Mouse (Mus musculus) spleen, adult 18-20 months (tissue): ENCODE results near the gene Otogl.
"Not testable (repeated sequence)": the region's sequence is repeated elsewhere in the genome, so short reads cannot be mapped to it uniquely, and the experiment has no call there.

Source experiments
- DNase-seq, 2 experiments: peaks; one replicate each; pipeline ENCODE4 v3.0.0; 2022; ENCODE audit warnings: mixed read lengths in 2 of 2

Gene Otogl

DNA sequence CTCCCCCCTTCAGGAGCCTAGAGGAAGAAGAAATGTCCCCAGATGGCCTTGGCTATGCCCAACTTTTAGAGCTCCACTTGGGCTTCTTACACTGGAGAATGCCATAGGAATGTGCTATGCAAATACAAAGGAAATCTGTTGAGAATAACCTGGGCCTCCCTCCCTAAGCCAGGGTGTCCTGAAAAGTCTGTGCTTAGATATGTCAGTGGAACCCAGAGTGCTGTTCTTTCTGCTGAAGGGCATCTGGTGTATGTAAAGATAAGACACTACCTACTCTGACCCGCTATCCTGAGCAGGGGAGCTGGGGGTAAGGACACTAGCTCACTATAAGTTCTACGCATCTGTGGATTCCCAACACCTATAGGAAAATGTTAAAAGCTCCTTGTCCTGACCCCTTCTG is 106.7 kb downstream of the Otogl start:
- no peak for DNase-seq

DNA sequence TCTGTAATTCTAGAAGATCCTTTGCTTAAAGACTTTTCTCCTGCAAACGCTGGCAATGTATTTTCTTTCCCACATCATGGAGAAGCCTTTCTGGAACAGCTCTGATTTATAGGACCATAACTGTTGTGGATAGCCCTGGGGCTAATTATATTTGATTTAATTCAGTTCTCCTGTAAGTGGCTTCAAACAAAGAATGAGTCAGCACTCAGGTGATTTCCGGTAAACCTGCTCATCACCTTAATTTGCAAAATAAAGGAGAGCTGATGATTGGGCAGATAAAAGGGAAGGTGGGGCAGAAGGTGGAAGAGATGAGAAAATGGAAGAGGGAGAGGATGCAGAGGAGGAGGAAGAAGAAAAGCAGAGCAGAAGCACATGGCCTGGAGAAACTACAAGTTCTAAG is 107.6 kb downstream of the Otogl start:
- DNase-seq = not testable (repeated sequence)

- DNase-seq = peak in 1 of 2 experiments; percentile 17
These were observed 112.1 kb downstream of the Otogl start for GRCm38 (mm10) chr10:107799671-107800353.

DNA sequence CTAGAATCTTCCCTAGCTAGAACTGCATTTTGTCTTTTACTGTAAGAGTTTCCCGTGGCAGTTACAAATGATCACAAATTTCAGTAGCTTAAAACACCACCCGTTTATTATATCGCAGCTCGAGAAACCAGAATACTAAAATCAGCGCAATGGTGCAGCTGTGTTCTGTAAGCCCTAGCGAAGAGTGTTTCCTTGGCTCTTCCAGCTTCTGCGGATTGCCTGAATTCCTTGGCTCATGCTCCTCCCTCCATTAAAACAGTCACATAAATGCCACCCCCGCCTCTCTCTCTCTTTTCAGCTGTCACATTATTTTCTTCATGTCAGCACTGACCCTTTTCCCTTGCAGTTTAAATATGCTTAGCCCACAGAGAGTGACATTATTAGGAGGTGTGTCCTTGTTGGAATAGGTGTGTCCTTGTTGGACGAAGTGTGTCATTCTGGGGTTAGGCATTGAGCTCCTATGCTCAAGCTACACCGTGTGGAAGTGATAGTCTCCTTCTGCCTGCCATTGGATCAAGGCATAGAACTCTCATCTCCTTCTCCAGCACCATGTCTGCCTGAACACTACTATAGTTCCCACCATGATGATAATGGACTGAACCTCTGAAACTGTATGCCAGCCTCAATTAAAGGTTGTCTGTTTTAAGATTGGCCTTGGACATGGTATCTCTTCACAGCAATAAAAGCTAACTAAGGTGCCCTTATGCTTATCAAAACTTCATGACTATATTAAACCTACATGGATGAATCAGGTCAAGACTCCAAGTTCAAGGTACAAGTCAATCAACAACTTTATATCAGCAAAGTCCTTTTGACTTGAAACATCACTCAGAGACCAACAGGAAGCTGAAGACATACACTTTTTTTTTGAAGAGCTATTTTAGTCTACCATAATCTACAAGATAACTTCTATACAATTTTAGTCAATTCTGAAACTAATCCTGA is 116.8 kb downstream of the Otogl start:
- no peak for DNase-seq

GRCm38 (mm10) chr10:107792491-107792890 is 119.4 kb downstream of the Otogl start:
- no peak for DNase-seq

- DNase-seq = no peak
These were observed 132.4 kb downstream of the Otogl start for GRCm38 (mm10) chr10:107779548-107779947.

DNA sequence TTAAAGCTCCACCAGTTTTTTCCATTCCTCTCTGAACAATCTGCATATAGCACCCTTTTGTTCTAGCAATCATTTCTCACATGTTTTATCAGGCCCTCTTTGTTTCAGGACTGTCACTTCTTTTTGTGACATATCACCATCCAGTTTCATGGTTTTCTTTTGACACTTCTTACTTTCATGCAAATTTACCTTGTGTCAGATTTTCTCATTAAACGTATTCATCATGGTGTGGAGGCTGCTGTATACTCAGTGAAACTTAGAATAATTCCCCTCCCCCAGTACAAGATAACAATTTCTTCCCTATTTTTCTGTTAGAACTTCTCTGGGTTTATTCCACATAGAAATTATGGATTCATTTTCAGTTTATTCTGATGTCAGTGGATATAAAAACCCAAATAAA is 152.3 kb downstream of the Otogl start:
- DNase-seq = no peak

- DNase-seq = no peak
These were observed 158.5 kb downstream of the Otogl start for GRCm38 (mm10) chr10:107753471-107753870.

DNA sequence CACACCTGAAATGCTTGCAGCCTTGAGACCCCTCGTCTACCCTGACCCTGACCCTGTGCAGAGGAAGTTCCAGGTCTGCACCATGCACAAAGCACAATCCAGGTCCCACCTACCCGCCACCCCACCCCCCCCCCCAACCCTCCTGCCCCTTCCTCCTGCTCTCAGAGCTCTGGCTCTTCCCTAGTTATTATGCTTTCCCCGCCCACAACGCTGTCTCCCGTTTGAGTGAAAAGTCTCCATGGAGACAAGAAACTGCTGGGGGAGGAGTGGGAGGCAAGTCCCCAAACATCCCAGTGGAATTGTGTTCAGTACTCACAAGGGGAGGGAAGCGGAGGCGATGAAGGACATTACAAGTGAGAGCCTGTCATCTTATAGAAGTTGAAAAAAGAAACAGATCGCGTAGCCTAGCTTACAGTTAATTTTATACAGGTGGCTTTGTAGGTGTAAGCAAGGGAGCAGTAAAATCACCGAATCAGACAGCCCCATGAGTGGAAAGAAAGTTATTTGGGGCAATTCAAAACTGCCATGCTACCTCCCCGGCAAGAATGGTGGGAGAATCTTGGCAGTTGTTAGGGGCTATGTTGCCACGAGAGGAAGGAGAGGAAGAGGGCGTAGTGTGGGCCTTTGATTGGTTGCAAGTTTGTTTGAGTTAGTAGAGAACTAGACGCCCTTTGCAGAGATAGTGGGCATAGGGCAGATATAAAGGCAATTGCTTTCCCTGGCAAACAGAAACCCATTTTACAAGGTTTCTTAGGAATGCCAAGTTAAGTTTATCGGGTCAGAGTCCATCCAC is 159.4 kb downstream of the Otogl start:
- no peak for DNase-seq

GRCm38 (mm10) chr10:107751944-107752343 is 160.0 kb downstream of the Otogl start:
- DNase-seq = no peak

- DNase-seq = no peak
These were observed 164.4 kb downstream of the Otogl start for GRCm38 (mm10) chr10:107747566-107747965.

- DNase-seq = no peak
These were observed 165.2 kb downstream of the Otogl start for GRCm38 (mm10) chr10:107746717-107747116.

DNA sequence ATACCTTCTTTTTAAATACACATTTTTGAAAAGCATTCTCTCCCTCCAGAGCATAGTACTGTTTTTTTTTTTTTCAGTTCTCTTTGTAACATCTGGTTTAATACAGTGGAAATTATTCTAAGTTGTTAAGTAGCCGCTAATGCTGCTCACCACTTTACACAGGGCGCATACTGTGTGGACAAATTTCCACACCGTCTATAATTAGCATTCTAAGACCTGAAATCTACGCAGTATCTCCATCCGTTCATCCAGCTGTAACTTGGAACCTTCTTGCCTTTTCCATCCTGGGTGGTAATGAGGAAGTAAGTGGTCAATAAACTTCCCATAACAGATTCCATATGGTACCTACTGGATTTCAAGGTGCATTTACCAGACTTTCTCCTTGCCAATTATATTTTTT is 172.1 kb downstream of the Otogl start:
- DNase-seq = no peak

GRCm38 (mm10) chr10:107737743-107738142 is 174.2 kb downstream of the Otogl start:
- DNase-seq = no peak

DNA sequence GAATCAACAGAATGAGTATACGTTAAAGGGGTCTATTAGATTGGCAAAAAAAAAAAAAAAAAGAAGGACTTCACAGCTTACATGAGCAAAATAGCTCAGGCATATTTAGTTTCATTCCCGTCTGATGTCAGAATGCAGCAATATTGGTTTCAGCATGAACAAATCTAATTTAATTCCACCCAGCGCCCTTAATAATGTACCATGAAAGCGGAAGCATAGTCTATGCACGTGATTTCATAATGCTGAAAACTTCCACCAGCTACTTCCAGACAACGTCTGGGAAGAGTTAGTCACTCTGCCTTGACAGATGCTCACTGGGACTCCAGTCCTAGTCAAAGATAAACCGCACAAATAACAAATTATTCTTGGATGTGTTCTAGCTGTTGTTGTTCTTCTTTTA is 176.5 kb downstream of the Otogl start:
- DNase-seq = no peak

GRCm38 (mm10) chr10:107734327-107734726 is 177.6 kb downstream of the Otogl start:
- DNase-seq = no peak

GRCm38 (mm10) chr10:107725631-107726030 is 186.3 kb downstream of the Otogl start:
- DNase-seq = no peak

DNA sequence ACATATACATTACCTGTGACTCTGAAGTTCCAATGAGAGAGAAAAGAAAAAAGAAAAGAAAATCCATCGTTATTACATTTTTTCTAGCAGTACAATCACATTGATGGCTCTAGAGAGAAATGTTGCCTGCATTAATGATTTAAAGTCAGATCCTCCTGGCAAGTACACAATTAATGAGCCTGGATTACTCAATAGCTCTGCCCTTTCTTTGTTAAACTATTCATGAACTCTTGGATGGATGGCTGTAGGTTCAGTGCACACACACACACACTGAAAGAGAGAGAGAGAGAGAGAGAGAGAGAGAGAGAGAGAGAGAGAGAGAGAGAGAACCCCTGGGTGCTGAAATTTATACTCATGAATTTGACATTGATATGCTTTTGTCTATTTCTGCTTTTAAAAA is 192.1 kb downstream of the Otogl start, which contains the start of gene Ptprq:
Gene Ptprq, minus strand, starts transcription at position 246 of the 400 bp plus-strand sequence.
- DNase-seq = no peak
